Mouse (Mus musculus) cerebellum, adult 2 months (tissue): ENCODE data around the gene Elmo1.

Source experiments
- CTCF ChIP-seq: fragments of 200-500 bp; IDR thresholded peaks from 2 replicates; pipeline ENCODE4 v1.5.1; 2011; ENCODE audit warnings: low read depth, mild to moderate bottlenecking, control low read depth, low read length, moderate library complexity, borderline replicate concordance; ENCODE audit not compliant: insufficient read depth
- POLR2A ChIP-seq: fragments of 200-500 bp; IDR thresholded peaks from 2 replicates; pipeline ENCODE4 v1.6.1; 2011; ENCODE audit warnings: low read length, control low read depth, borderline replicate concordance; ENCODE audit not compliant: insufficient read depth

DNA sequence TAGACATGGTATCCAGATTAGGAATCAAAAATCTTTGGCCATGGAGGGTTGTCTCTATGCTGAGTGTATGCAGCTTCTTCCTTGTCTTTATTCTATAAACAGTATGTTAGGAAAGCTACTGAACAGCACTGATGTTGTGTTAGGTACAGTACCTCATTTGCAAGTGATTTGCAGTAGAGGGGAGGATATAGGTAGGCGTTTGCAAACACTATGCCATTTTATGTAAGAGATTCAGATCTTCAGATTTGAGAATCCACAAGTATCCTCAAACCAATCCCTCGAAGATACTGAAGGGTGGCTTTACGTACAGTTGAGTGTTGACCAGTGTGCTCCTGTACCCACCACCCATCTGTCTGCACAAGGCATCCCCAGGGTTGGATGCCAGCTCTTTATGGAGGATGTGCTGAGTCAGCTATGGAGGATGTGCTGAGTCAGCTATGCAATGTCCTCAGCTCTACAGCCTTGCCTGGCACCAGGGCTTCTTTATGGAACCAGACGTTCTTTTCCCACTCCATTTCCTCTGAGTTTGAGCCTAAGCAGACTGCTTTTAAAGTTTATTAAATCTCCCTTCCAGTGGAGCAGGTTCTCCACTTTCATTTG is 465.6 kb downstream of the Elmo1 start:
- TF ChIP-seq CTCF, result no peak
- no peak for TF ChIP-seq POLR2A
